Mouse (Mus musculus): ENCODE data around the gene Lmna.

Lmna gene

GRCm38 (mm10) chr3:88540085-88540484 is 30.3 kb upstream of the Lmna start:
- in situ Hi-C loops (cut with MboI; ENCODE audit: low sequenced_read_pairs) = no loop called here

GRCm38 (mm10) chr3:88539397-88539796 is 29.6 kb upstream of the Lmna start:
- in situ Hi-C loops (cut with MboI; ENCODE audit: low sequenced_read_pairs) = no loop called here

- in situ Hi-C loops (cut with MboI; ENCODE audit: low sequenced_read_pairs) = no loop called here
Measured at GRCm38 (mm10) chr3:88538271-88539145, 28.8 kb upstream of the Lmna start.

DNA sequence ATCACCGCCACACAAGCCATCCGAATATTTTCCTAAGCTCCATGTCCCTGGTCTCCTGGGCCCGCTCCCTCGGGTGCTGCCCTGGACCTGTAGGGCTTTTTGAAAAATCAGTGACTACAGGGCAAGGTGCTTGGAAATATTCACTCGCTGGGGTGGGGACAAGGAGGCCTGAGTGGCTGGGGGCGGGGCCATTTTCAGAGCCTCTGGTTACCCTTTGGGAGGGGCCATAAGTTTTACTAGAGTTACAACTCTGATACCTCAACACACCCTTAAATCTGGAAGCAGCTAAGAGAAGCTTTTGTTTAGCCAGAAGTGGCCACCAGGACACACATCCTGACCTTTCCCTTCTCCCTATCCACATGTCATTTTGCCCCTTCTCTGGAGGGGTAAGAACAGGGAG is 27.4 kb upstream of the Lmna start:
- in situ Hi-C loops (cut with MboI; ENCODE audit: low sequenced_read_pairs) = no loop called here

GRCm38 (mm10) chr3:88536103-88536930 is 26.6 kb upstream of the Lmna start:
- in situ Hi-C loops (cut with MboI; ENCODE audit: low sequenced_read_pairs) = no loop called here

GRCm38 (mm10) chr3:88535527-88535926 is 25.8 kb upstream of the Lmna start:
- in situ Hi-C loops (cut with MboI; ENCODE audit: low sequenced_read_pairs) = no loop called here

DNA sequence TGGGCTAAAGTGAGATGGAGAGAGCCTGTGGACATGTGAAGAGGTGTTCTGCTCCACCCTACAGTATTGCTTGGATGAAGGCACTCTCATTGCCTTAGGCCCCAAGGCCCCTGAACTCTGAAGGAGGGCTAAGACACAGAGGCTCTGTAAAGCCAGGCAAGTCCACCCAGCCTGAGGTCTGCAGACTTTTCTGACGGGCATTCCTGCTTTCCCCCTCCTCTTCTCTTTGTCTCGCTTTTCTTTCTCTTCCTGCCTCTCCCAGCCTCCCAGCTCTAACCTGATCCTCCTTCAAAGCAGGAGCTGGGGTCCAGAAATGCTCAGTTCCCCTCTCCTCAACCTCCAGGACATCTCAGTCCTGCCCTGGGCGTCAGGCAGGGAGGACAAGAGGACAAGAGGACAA is 25.2 kb upstream of the Lmna start:
- in situ Hi-C loops (cut with MboI; ENCODE audit: low sequenced_read_pairs) = no loop called here

DNA sequence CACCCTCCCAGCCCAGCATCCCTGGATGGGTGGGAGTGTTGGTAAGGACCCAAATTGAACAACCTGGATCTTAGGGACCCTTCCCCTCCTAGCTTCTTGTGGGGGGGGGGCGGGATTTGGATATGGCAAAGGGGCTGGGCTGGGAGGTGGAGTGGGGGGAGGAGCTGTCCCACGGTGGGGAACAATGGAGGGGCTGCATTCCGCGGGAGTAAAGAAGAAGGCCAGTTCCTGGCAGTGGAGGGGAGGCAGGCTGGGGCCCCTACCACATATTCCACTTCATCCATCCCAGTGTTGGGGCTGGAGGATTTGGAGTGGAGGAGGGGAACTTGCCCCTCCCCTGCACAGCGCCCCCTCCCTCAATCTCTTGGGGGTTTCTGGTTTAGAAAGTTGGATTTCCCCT is 23.9 kb upstream of the Lmna start:
- in situ Hi-C loops (cut with MboI; ENCODE audit: low sequenced_read_pairs) = no loop called here

GRCm38 (mm10) chr3:88532689-88533511 is 23.1 kb upstream of the Lmna start:
- in situ Hi-C loops (cut with MboI; ENCODE audit: low sequenced_read_pairs) = no loop called here

- in situ Hi-C loops (cut with MboI; ENCODE audit: low sequenced_read_pairs) = no loop called here
Measured at GRCm38 (mm10) chr3:88532299-88532674, 22.5 kb upstream of the Lmna start, which contains the start of gene Mex3a. Gene Mex3a, plus strand, starts transcription at chr3:88532395.

GRCm38 (mm10) chr3:88531348-88532298 is 21.9 kb upstream of the Lmna start:
- in situ Hi-C loops (cut with MboI; ENCODE audit: low sequenced_read_pairs) = no loop called here

GRCm38 (mm10) chr3:88530082-88530864 is 20.5 kb upstream of the Lmna start:
- in situ Hi-C loops (cut with MboI; ENCODE audit: low sequenced_read_pairs) = no loop called here

- in situ Hi-C loops (cut with MboI; ENCODE audit: low sequenced_read_pairs) = no loop called here
Measured at GRCm38 (mm10) chr3:88529204-88530000, 19.6 kb upstream of the Lmna start.

GRCm38 (mm10) chr3:88528646-88529045 is 18.9 kb upstream of the Lmna start:
- in situ Hi-C loops (cut with MboI; ENCODE audit: low sequenced_read_pairs) = no loop called here

DNA sequence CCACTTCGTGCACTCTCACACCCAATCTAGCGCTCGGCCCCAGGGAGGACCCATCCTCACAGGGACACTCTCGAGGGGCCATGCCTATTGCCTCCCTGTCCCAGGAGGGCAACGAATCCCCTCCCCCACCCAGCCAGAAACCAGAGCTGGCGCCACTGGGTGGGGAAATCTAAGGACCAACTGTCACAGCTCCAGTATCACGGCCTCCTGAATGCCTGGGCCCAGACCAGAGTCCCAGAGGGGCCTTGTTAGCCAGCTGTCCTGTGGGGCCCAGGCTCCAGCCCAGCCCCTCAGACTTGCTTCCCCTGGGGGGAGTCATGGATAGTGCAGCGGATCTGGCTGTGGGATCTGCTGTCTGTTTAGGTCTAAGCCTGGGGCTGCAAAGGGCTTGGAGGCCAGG is 17.8 kb upstream of the Lmna start:
- in situ Hi-C loops (cut with MboI; ENCODE audit: low sequenced_read_pairs) = no loop called here

DNA sequence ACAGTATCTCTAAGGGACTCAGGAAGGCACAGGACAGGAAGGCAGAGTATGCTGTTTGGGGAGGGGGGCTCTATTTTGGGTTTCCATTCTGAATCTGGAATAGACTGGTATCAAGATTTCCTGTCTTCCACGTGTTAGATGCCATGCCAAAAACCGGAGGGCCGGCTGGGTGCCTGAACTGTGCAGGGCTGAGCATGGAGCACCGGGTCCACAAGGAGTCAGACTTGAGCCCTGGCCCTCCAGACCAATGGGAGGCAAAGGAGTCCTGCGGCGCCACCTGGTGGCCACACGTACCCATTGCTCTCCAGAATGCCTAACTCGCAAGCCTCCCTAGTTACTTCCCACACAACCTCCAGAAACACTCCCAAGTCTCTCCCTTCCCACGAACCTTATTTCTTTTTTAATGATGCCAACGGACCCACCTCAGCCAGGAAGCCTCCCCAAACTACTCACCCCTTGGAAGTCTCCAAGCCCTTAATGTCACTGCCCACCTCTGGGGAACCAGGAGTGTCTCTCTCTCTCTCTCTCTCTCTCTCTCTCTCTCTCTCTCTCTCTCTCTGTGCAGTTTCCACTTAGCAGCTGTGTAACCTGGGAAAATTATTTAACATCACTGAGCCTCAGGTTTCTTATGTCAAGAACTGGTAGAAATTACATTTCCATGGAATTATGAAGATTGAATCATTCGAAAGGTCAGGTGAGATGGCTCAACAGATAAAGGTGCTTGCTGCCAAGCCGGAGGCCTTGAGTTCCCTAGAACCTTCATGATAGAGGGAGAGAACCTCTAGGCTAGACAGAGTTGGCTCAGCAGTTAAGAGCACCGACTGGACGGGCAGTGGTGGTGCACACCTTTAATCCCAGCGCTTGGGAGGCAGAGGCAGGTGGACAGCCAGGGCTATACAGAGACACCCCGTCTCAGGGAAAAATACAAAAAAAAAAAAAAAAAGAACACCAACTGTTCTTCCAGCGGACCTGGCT is 16.7 kb upstream of the Lmna start:
- in situ Hi-C loops (cut with MboI; ENCODE audit: low sequenced_read_pairs) = no loop called here

GRCm38 (mm10) chr3:88525021-88525420 is 15.3 kb upstream of the Lmna start:
- in situ Hi-C loops (cut with MboI; ENCODE audit: low sequenced_read_pairs) = no loop called here
